Mouse (Mus musculus) forebrain, embryonic 15.5 days (tissue): Measurements from ENCODE around the gene 4921507P07Rik. TPM values are rescaled to one million over a fixed set of nuclear protein-coding genes. Genes with fewer than 3 reads are reported as not detected.
"Not testable (repeated sequence)": the region's sequence is repeated elsewhere in the genome, so short reads cannot be mapped to it uniquely, and the experiment has no call there.

ENCODE experiments used
- ATAC-seq: fragments of 200-750 bp; cut with Nextera tagmentation; replicated peaks from 2 replicates; pipeline ENCODE4 v1.8.0; 2017; ENCODE audit warnings: mild to moderate bottlenecking, moderate TSS enrichment, moderate library complexity
- H3K27ac ChIP-seq: fragments of 300-500 bp; sonication (generic); replicated peaks from 2 replicates; pipeline ENCODE4 v1.5.1; 2015; ENCODE audit warnings: mild to moderate bottlenecking, inconsistent platforms
- H3K27me3 ChIP-seq: fragments of 300-500 bp; sonication (generic); 2 replicates; pipeline ENCODE4 v1.6.1; 2015; ENCODE audit warnings: inconsistent platforms
- H3K36me3 ChIP-seq: fragments of 300-500 bp; sonication (generic); 2 replicates; pipeline ENCODE4 v1.6.1; 2015; ENCODE audit warnings: mild to moderate bottlenecking, inconsistent platforms
- H3K4me1 ChIP-seq: fragments of 300-500 bp; sonication (generic); 2 replicates; pipeline ENCODE4 v1.6.1; 2015; ENCODE audit warnings: inconsistent platforms
- H3K4me2 ChIP-seq: fragments of 300-500 bp; sonication (generic); replicated peaks from 2 replicates; pipeline ENCODE4 v1.6.1; 2015; ENCODE audit warnings: mild to moderate bottlenecking, inconsistent platforms
- H3K4me3 ChIP-seq: fragments of 300-500 bp; sonication (generic); 2 replicates; pipeline ENCODE4 v1.5.1; 2015; ENCODE audit warnings: mild to moderate bottlenecking, inconsistent platforms
- H3K9ac ChIP-seq: fragments of 300-500 bp; sonication (generic); replicated peaks from 2 replicates; pipeline ENCODE4 v1.6.1; 2015; ENCODE audit warnings: mild to moderate bottlenecking, inconsistent platforms
- H3K9me3 ChIP-seq: fragments of 300-500 bp; sonication (generic); 2 replicates; pipeline ENCODE4 v1.6.1; 2016; ENCODE audit warnings: inconsistent platforms
- WGBS: fragments of 180-500 bp; shearing (Covaris S2); methylation state at CpG from one replicate; pipeline ENCODE4 v1.1.7; 2015; ENCODE audit warnings: mixed read lengths; 5-methylcytosine and 5-hydroxymethylcytosine counted together
- polyA plus RNA-seq: library from polyadenylated mRNA; unstranded; fragments of >200 nt; fragmentation: Nextera tagmentation; extraction: Ambion mirVana; gene quantifications from 2 replicates; pipeline ENCODE4 v1.2.1, GENCODE M21; 2015

4921507P07Rik gene
- polyA plus RNA-seq, 1 experiment from 2014 or later: 0.95 TPM

- WGBS: 95% methylated on average over 1 of the region's 1 CpGs
- H3K4me3 ChIP-seq: no peak overlapping the region
- no peak for ATAC-seq
- no peak overlapping the region for H3K27ac ChIP-seq
- H3K4me2 ChIP-seq: no peak overlapping the region
- no peaks in the 10 kb centered on the region for H3K36me3 ChIP-seq
- H3K4me1 ChIP-seq: no peaks in the 10 kb centered on the region
- H3K9me3 ChIP-seq: no peaks in the 10 kb centered on the region
- H3K27me3 ChIP-seq: no peaks in the 10 kb centered on the region
- no peak overlapping the region for H3K9ac ChIP-seq
These were observed 8.2 kb downstream of the 4921507P07Rik start for GRCm38 (mm10) chr6:50588251-50588650.

- WGBS: 88% methylated on average over 2 of the region's 2 CpGs
- no peaks in the 10 kb centered on the region for H3K36me3 ChIP-seq
These were observed 9.0 kb downstream of the 4921507P07Rik start for GRCm38 (mm10) chr6:50587412-50587811.

GRCm38 (mm10) chr6:50586316-50586715, 10.1 kb downstream of the 4921507P07Rik start:
- Histone ChIP-seq H3K9me3 (no peaks in the 10 kb centered on the region), H3K9ac (no peak overlapping the region), H3K27ac (no peak overlapping the region), H3K4me2 (no peak overlapping the region), H3K27me3 (no peaks in the 10 kb centered on the region), H3K36me3 (no peaks in the 10 kb centered on the region), H3K4me3 (no peak overlapping the region), H3K4me1 (no peaks in the 10 kb centered on the region)
- no peak for ATAC-seq
- WGBS: 93% methylated on average over 5 of the region's 5 CpGs

More at GRCm38 (mm10) chr6:50587412-50587811, 9.0 kb downstream of the 4921507P07Rik start:
- no peak overlapping the region for H3K9ac ChIP-seq
- H3K4me3 ChIP-seq: no peak overlapping the region
- no peak for ATAC-seq
- H3K9me3 ChIP-seq: no peaks in the 10 kb centered on the region
- H3K4me1 ChIP-seq: no peaks in the 10 kb centered on the region
- H3K27ac ChIP-seq: no peak overlapping the region
- no peaks in the 10 kb centered on the region for H3K27me3 ChIP-seq
- no peak overlapping the region for H3K4me2 ChIP-seq

- Histone ChIP-seq H3K9me3 (no peaks in the 10 kb centered on the region), H3K27me3 (no peaks in the 10 kb centered on the region), H3K4me3 (no peak overlapping the region), H3K27ac (no peak overlapping the region), H3K4me2 (no peak overlapping the region), H3K36me3 (no peaks in the 10 kb centered on the region), H3K9ac (no peak overlapping the region), H3K4me1 (no peaks in the 10 kb centered on the region)
- 91% methylated on average over 7 of the region's 7 CpGs for WGBS
- no peak for ATAC-seq
These were observed 10.7 kb downstream of the 4921507P07Rik start for GRCm38 (mm10) chr6:50585733-50586132.

- no peak for ATAC-seq
- H3K9ac ChIP-seq: no peak overlapping the region
- H3K4me1 ChIP-seq: peaks cover 9% of the 10 kb centered on the region
- 71% methylated on average over 1 of the region's 1 CpGs for WGBS
- no peak overlapping the region for H3K4me3 ChIP-seq
- no peak overlapping the region for H3K4me2 ChIP-seq
- H3K9me3 ChIP-seq: no peaks in the 10 kb centered on the region
- no peaks in the 10 kb centered on the region for H3K36me3 ChIP-seq
- no peaks in the 10 kb centered on the region for H3K27me3 ChIP-seq
- no peak overlapping the region for H3K27ac ChIP-seq
These were observed 24.8 kb downstream of the 4921507P07Rik start for GRCm38 (mm10) chr6:50571661-50572060.

GRCm38 (mm10) chr6:50566997-50567255, 29.5 kb downstream of the 4921507P07Rik start:
- H3K9me3 ChIP-seq: no peaks in the 10 kb centered on the region
- WGBS: 7% methylated on average over 6 of the region's 6 CpGs
- no peaks in the 10 kb centered on the region for H3K27me3 ChIP-seq
- peaks cover 17% of the 10 kb centered on the region for H3K36me3 ChIP-seq
- peaks cover 16% of the 10 kb centered on the region for H3K4me1 ChIP-seq
- H3K9ac ChIP-seq: peak overlapping the region; percentile 98
- ATAC-seq: peak; percentile 55; the same call in 1 of the 2 replicates
- peak overlapping the region; percentile 86 for H3K27ac ChIP-seq
- H3K4me2 ChIP-seq: peak overlapping the region; percentile 75
- H3K4me3 ChIP-seq: peak overlapping the region; percentile 88

- WGBS: under 1% methylated on average over 78 of the region's 78 CpGs
- Histone ChIP-seq H3K4me1 (peaks cover 16% of the 10 kb centered on the region), H3K4me3 (peak within 1 kb of the TSS; percentile 88), H3K9ac (peak within 1 kb of the TSS; percentile 98), H3K27ac (peak within 1 kb of the TSS; percentile 86), H3K27me3 (no peaks in the 10 kb centered on the region), H3K9me3 (no peaks in the 10 kb centered on the region), H3K4me2 (peak within 1 kb of the TSS; percentile 79), H3K36me3 (peaks cover 17% of the 10 kb centered on the region)
- peak; percentile 99 for ATAC-seq
These were observed 30.1 kb downstream of the 4921507P07Rik start, which contains the start of gene Cycs for GRCm38 (mm10) chr6:50566141-50566996. TSS of gene Cycs (minus strand) at chr6:50566538.

GRCm38 (mm10) chr6:50563651-50564050, 32.8 kb downstream of the 4921507P07Rik start:
- H3K4me1 ChIP-seq: peaks cover 16% of the 10 kb centered on the region
- no peak for ATAC-seq
- no peak overlapping the region for H3K27ac ChIP-seq
- H3K4me2 ChIP-seq: no peak overlapping the region
- H3K9me3 ChIP-seq: no peaks in the 10 kb centered on the region
- no peaks in the 10 kb centered on the region for H3K27me3 ChIP-seq
- H3K36me3 ChIP-seq: peaks cover 17% of the 10 kb centered on the region
- WGBS: 98% methylated on average over 3 of the region's 3 CpGs
- no peak overlapping the region for H3K4me3 ChIP-seq
- H3K9ac ChIP-seq: no peak overlapping the region

GRCm38 (mm10) chr6:50562421-50562820, 34.0 kb downstream of the 4921507P07Rik start:
- no peak overlapping the region for H3K9ac ChIP-seq
- H3K27ac ChIP-seq: no peak overlapping the region
- H3K36me3 ChIP-seq: peaks cover 17% of the 10 kb centered on the region
- no peak overlapping the region for H3K4me2 ChIP-seq
- H3K4me1 ChIP-seq: peaks cover 13% of the 10 kb centered on the region
- 94% methylated on average over 4 of the region's 4 CpGs for WGBS
- H3K9me3 ChIP-seq: no peaks in the 10 kb centered on the region
- H3K27me3 ChIP-seq: no peaks in the 10 kb centered on the region
- no peak overlapping the region for H3K4me3 ChIP-seq
- ATAC-seq: no peak

GRCm38 (mm10) chr6:50560776-50561175, 35.7 kb downstream of the 4921507P07Rik start:
- 98% methylated on average over 1 of the region's 1 CpGs for WGBS
- Histone ChIP-seq H3K4me3 (no peak overlapping the region), H3K4me1 (peaks cover 6% of the 10 kb centered on the region), H3K27me3 (no peaks in the 10 kb centered on the region), H3K9me3 (no peaks in the 10 kb centered on the region), H3K9ac (no peak overlapping the region), H3K4me2 (no peak overlapping the region), H3K36me3 (peaks cover 17% of the 10 kb centered on the region), H3K27ac (no peak overlapping the region)
- no peak for ATAC-seq

GRCm38 (mm10) chr6:50558877-50559276, 37.6 kb downstream of the 4921507P07Rik start:
- no peak overlapping the region for H3K4me2 ChIP-seq
- no peak overlapping the region for H3K4me3 ChIP-seq
- no peaks in the 10 kb centered on the region for H3K27me3 ChIP-seq
- no peak overlapping the region for H3K27ac ChIP-seq
- no peaks in the 10 kb centered on the region for H3K9me3 ChIP-seq
- 91% methylated on average over 4 of the region's 4 CpGs for WGBS
- H3K4me1 ChIP-seq: no peaks in the 10 kb centered on the region
- peaks cover 14% of the 10 kb centered on the region for H3K36me3 ChIP-seq
- H3K9ac ChIP-seq: no peak overlapping the region
- ATAC-seq: no peak

GRCm38 (mm10) chr6:50557566-50557965, 38.9 kb downstream of the 4921507P07Rik start:
- H3K9ac ChIP-seq: no peak overlapping the region
- 88% methylated on average over 6 of the region's 6 CpGs for WGBS
- no peak overlapping the region for H3K27ac ChIP-seq
- peaks cover 5% of the 10 kb centered on the region; the same call in 1 of the 2 replicates for H3K36me3 ChIP-seq
- ATAC-seq: no peak
- no peaks in the 10 kb centered on the region for H3K9me3 ChIP-seq
- H3K4me2 ChIP-seq: no peak overlapping the region
- H3K4me1 ChIP-seq: no peaks in the 10 kb centered on the region
- H3K4me3 ChIP-seq: no peak overlapping the region
- H3K27me3 ChIP-seq: no peaks in the 10 kb centered on the region

GRCm38 (mm10) chr6:50554223-50554622, 42.2 kb downstream of the 4921507P07Rik start:
- H3K4me2 ChIP-seq, H3K9me3 ChIP-seq, H3K36me3 ChIP-seq, H3K4me3 ChIP-seq, H3K27ac ChIP-seq, H3K9ac ChIP-seq, ATAC-seq, H3K4me1 ChIP-seq, H3K27me3 ChIP-seq: not testable (repeated sequence)
- 91% methylated on average over 2 of the region's 2 CpGs for WGBS
